Comparison of ENCODE assay signal across 8 mouse cellular contexts in genomic region chr17:72976258-72977231, GRCm38 (mm10). TPM values are rescaled to one million over a fixed set of nuclear protein-coding genes. Genes with fewer than 3 reads are reported as not detected.
DNase-seq lines count a peak whose midpoint lies in the region.
"Had no signal": no experiment of that assay in that cellular context is flagged by ENCODE, and none has a peak within 500 bp of the region (broad histone marks: within the 10 kb centered on the region; RNA-seq: fewer than 3 reads in every experiment).

No protein-coding gene starts in this region.

- DNase-seq in c-Kit-positive CD71-positive TER-119-positive erythroid progenitor cells, embryonic 14.5 days (ENCODE audit: low spot score): peak; percentile 7
- peak; percentile 26 for DNase-seq in gastrocnemius, postnatal 10 days
- peak; percentile 65 for DNase-seq in heart, postnatal 25 days (ENCODE audit: low spot score)
- peak; percentile 76 for DNase-seq in lung, postnatal 10 days
- DNase-seq in natural killer cell, adult 2 months (ENCODE audit: low spot score in 2 of 2): no peak
- DNase-seq in layer of hippocampus, postnatal 36 days: no peak
- DNase-seq in urinary bladder, adult 2 months (ENCODE audit: low spot score): no peak
- DNase-seq: thymus, postnatal 36 days had no signal

- intact Hi-C loops in heart, postnatal 25 days (cut with DNase I): loop anchor here (1.0 to 10.0 kb wide), 2 partner anchors 46 to 318 kb away; no protein-coding TSS in a partner anchor

RNA-seq across cellular contexts. Expression of gene Lbh, which starts 58.4 kb away (rescaled TPM):
- 10 to 100 TPM; 21.5 to 26.9 TPM for total RNA-seq in gastrocnemius, postnatal 10 days (2021)
- total RNA-seq in heart, postnatal 25 days (2021): 100 to 1,000 TPM; 390 to 430 TPM
- 10 to 100 TPM; 32.6 to 35.7 TPM for total RNA-seq in layer of hippocampus, postnatal 36 days (2021)
- polyA plus RNA-seq in urinary bladder, adult 2 months (2012; rRNA removed): 42.9 and 49.5 TPM in 2 replicates

Comparison
In these comparisons a context has a peak if more than half of its experiments do, and no peak if none do; other contexts are left out.
1. DNase-seq: peak in c-Kit-positive CD71-positive TER-119-positive erythroid progenitor cells, embryonic 14.5 days (single experiment), gastrocnemius, postnatal 10 days (single experiment), heart, postnatal 25 days (single experiment) and lung, postnatal 10 days (single experiment); none in natural killer cell, adult 2 months (0 of 2), layer of hippocampus, postnatal 36 days (0 of 2) and urinary bladder, adult 2 months (single experiment).
2. RNA of gene Lbh, which starts 58.4 kb away (total RNA-seq): 390 to 430 TPM in heart, postnatal 25 days; 32.6 to 35.7 TPM in layer of hippocampus, postnatal 36 days and 21.5 to 26.9 TPM in gastrocnemius, postnatal 10 days; every median in the first group is over 10 times any median in the second.